Mouse (Mus musculus) kidney, adult 2 months (tissue): ENCODE results near the gene Btrc.

ENCODE experiments used
- CTCF ChIP-seq: fragments of 200-500 bp; conservative IDR thresholded peaks from 2 replicates; pipeline ENCODE4 v1.5.1; 2011; ENCODE audit warnings: low read depth, mild to moderate bottlenecking, control low read depth, low read length, moderate library complexity, mixed read lengths; ENCODE audit not compliant: insufficient read depth, insufficient read length
- POLR2A ChIP-seq: fragments of 200-500 bp; IDR thresholded peaks from one replicate; pipeline ENCODE4 v1.6.1; 2011; ENCODE audit warnings: low read depth, low read length, control low read depth

GRCm38 (mm10) chr19:45491246-45491645 lies 127.7 kb downstream of the Btrc start:
- no peak for TF ChIP-seq POLR2A
- TF ChIP-seq CTCF: no peak
